Mouse (Mus musculus) small intestine, adult 2 months (tissue): ENCODE measurements around the gene Ankrd34c. TPM values are rescaled to one million over a fixed set of nuclear protein-coding genes. Genes with fewer than 3 reads are reported as not detected.

Experiments used
- H3K27ac ChIP-seq: fragments of 200-500 bp; 2 replicates; pipeline ENCODE4 v1.5.1; 2012; ENCODE audit warnings: low read depth, low read length, control low read depth, inconsistent platforms; ENCODE audit not compliant: insufficient read depth
- H3K27me3 ChIP-seq: fragments of 200-500 bp; 2 replicates; pipeline ENCODE4 v1.6.1; 2012; ENCODE audit warnings: mild to moderate bottlenecking, moderate library complexity, low read length, inconsistent platforms; ENCODE audit not compliant: control insufficient read depth, insufficient read depth
- H3K36me3 ChIP-seq: fragments of 200-500 bp; 2 replicates; pipeline ENCODE4 v1.6.1; 2012; ENCODE audit warnings: mild to moderate bottlenecking, low read length, control low read depth, inconsistent platforms; ENCODE audit not compliant: control insufficient read depth, insufficient read depth
- H3K4me1 ChIP-seq: fragments of 200-500 bp; 2 replicates; pipeline ENCODE4 v1.6.1; 2012; ENCODE audit warnings: low read length, inconsistent platforms, mixed read lengths; ENCODE audit not compliant: control insufficient read depth, insufficient read depth, insufficient read length
- H3K4me3 ChIP-seq: fragments of 200-500 bp; 2 replicates; pipeline ENCODE4 v1.5.1; 2012; ENCODE audit warnings: low read depth, mild to moderate bottlenecking, control low read depth, inconsistent platforms, low read length, moderate library complexity
- CTCF ChIP-seq: fragments of 200-500 bp; IDR thresholded peaks from 2 replicates; pipeline ENCODE4 v1.5.1; 2012; ENCODE audit warnings: low read depth, mild to moderate bottlenecking, control low read depth, inconsistent platforms, low read length, moderate library complexity, mixed read lengths; ENCODE audit not compliant: insufficient replicate concordance, insufficient read length; ENCODE audit errors: extremely low read depth
- POLR2A ChIP-seq: fragments of 200-500 bp; IDR thresholded peaks from 2 replicates; pipeline ENCODE4 v1.6.1; 2012; ENCODE audit warnings: low read depth, mild to moderate bottlenecking, control low read depth, inconsistent platforms, low read length, moderate library complexity
- WGBS: fragments of 180-500 bp; shearing (Covaris S2); methylation state at CpG from one replicate; pipeline ENCODE4 v1.1.7; 2018; 5-methylcytosine and 5-hydroxymethylcytosine counted together
- polyA plus RNA-seq: library from polyadenylated mRNA; depleted of rRNA; stranded (reverse); fragments of >200 nt; gene quantifications from 2 replicates; pipeline ENCODE4 v1.2.3, GENCODE M21; 2012; rRNA removed

Ankrd34c gene
- polyA plus RNA-seq, 1 experiment: not detected

- Histone ChIP-seq H3K4me3 (no peak overlapping the region), H3K27me3 (no peaks in the 10 kb centered on the region), H3K4me1 (peaks cover 8% of the 10 kb centered on the region; the same call in 1 of the 2 replicates), H3K27ac (no peak overlapping the region), H3K36me3 (peaks cover 4% of the 10 kb centered on the region; the same call in 1 of the 2 replicates)
- 90% methylated on average over 2 of the region's 2 CpGs for WGBS
- TF ChIP-seq CTCF (no peak), POLR2A (no peak)
Observed at GRCm38 (mm10) chr9:89700910-89701457, 37.3 kb downstream of the Ankrd34c start.

DNA sequence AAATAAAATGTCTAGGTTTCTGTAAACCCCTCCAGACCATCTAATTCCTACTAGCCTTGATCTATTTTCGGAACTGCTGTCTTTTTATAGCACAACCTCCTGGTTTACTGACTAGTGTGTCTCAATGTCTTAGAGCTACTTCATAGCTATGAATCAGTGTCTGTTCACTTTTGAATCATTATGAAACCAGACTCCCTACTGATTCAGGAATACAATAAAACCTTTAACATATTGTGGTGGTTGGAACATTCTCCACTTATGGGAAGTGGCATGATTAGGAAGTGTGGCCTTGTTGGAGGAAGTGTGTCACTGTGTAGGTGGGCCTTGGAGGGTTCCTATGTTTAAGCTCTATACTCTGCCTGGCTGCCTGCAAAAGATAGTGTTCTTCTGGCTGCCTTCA lies 43.1 kb downstream of the Ankrd34c start:
- 87% methylated on average over 1 of the region's 1 CpGs for WGBS
- Histone ChIP-seq H3K4me1 (no peaks in the 10 kb centered on the region), H3K27ac (no peak overlapping the region), H3K4me3 (no peak overlapping the region), H3K27me3 (no peaks in the 10 kb centered on the region), H3K36me3 (peaks cover 3% of the 10 kb centered on the region; the same call in 1 of the 2 replicates)
- TF ChIP-seq CTCF: no peak
- TF ChIP-seq POLR2A: no peak

GRCm38 (mm10) chr9:89693670-89694069 lies 44.6 kb downstream of the Ankrd34c start:
- H3K4me1 ChIP-seq: no peaks in the 10 kb centered on the region

DNA sequence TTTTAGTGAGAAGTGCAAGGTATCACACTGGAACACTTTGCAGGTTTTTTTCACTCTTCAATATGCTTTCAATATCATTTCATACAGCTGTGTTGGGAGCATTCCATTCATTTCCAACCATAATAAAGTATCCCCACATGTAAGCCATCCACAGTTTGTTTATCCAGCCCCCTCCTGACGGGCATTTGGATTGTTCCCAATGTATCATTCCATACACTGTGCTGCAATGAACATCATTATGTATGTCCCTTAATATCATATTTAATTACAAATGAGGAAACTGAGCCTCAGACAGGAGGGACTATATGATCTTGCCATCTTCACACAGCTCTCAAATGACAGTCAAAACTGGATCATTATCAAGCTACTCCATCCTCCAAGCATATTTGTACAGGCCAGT lies 49.1 kb downstream of the Ankrd34c start:
- H3K27ac ChIP-seq: no peak overlapping the region
- no peak overlapping the region for H3K4me3 ChIP-seq
- no peak for TF ChIP-seq CTCF
- no peak for TF ChIP-seq POLR2A
- no peaks in the 10 kb centered on the region for H3K27me3 ChIP-seq
- no peaks in the 10 kb centered on the region for H3K36me3 ChIP-seq
- no peaks in the 10 kb centered on the region for H3K4me1 ChIP-seq
- 39% methylated on average over 1 of the region's 1 CpGs for WGBS

More at GRCm38 (mm10) chr9:89693670-89694069, 44.6 kb downstream of the Ankrd34c start:
- no peaks in the 10 kb centered on the region for H3K36me3 ChIP-seq
- WGBS: 86% methylated on average over 2 of the region's 2 CpGs
- TF ChIP-seq CTCF (no peak), POLR2A (no peak)
- H3K27me3 ChIP-seq: no peaks in the 10 kb centered on the region
- no peak overlapping the region for H3K27ac ChIP-seq
- H3K4me3 ChIP-seq: no peak overlapping the region

GRCm38 (mm10) chr9:89687503-89688226 lies 50.6 kb downstream of the Ankrd34c start:
- Histone ChIP-seq H3K36me3 (no peaks in the 10 kb centered on the region), H3K4me3 (no peak overlapping the region), H3K4me1 (no peaks in the 10 kb centered on the region), H3K27me3 (no peaks in the 10 kb centered on the region), H3K27ac (no peak overlapping the region)
- TF ChIP-seq POLR2A (no peak), CTCF (peak; percentile 33; the same call in 1 of the 2 replicates)
- 48% methylated on average over 10 of the region's 10 CpGs for WGBS

- Histone ChIP-seq H3K4me3 (no peak overlapping the region), H3K36me3 (no peaks in the 10 kb centered on the region), H3K27ac (no peak overlapping the region), H3K27me3 (no peaks in the 10 kb centered on the region), H3K4me1 (no peaks in the 10 kb centered on the region)
- 64% methylated on average over 2 of the region's 2 CpGs for WGBS
- no peak for TF ChIP-seq CTCF
- no peak for TF ChIP-seq POLR2A
Observed at GRCm38 (mm10) chr9:89686262-89686661, 52.0 kb downstream of the Ankrd34c start.

DNA sequence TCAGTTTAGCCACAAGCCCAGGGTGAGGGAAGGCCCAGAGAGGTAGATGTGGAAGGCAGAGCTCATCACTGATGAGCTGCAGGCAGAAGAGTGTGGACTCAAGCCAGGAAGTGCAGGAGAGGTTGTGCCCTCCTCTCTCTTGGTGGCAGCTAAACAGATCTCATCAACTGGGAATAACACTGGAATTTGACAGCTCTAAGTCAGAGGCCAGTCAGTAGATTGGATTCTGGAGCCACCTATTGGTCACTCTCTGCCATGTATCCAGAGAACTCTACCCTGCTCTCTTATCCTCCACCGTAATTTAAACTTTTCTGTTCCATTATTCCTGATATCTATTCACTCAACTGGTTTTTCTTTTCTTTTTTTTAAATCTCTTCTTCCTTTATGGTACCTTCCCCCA lies 59.3 kb downstream of the Ankrd34c start:
- no peak overlapping the region for H3K27ac ChIP-seq
- 30% methylated on average over 1 of the region's 1 CpGs for WGBS
- TF ChIP-seq POLR2A: no peak
- TF ChIP-seq CTCF: 0 out of 2 replicates have a peak, but pooled peaks have one; percentile 13

More for the DNA sequence above, 59.3 kb downstream of the Ankrd34c start:
- H3K36me3 ChIP-seq: no peaks in the 10 kb centered on the region
- H3K4me1 ChIP-seq: no peaks in the 10 kb centered on the region
- no peak overlapping the region for H3K4me3 ChIP-seq
- no peaks in the 10 kb centered on the region for H3K27me3 ChIP-seq

Other genes with a start within 250 kb of the Ankrd34c start
- not detected in 2 replicates for gene Minar1, start 115.3 kb downstream of the Ankrd34c start, polyA plus RNA-seq
- 55.5 and 60.5 TPM in 2 replicates for gene Tmed3, start 33.4 kb downstream of the Ankrd34c start, polyA plus RNA-seq
- 0.15 and 0.17 TPM in 2 replicates for gene Rasgrf1, start 171.4 kb upstream of the Ankrd34c start, polyA plus RNA-seq